In genomic region chrX:159829192-159829852, GRCm38 (mm10) we compare ENCODE assay signal across 9 mouse cellular contexts.
DNase-seq lines count a peak whose midpoint lies in the region; ATAC-seq and TF ChIP-seq lines count a peak whose summit lies in the region.
"Had no signal": no experiment of that assay in that cellular context is flagged by ENCODE, and none has a peak within 500 bp of the region (broad histone marks: within the 10 kb centered on the region; RNA-seq: fewer than 3 reads in every experiment).

No protein-coding gene starts in this region.

- no peak for TF ChIP-seq EP300 in heart, adult 2 months (IDR thresholded peaks at IDR 0.05; ENCODE audit: insufficient read depth, low read depth, low read length)

- intact Hi-C loops in heart, adult 2 months (cut with DNase I): no loop called here

- no peaks in the 10 kb centered on the region for H3K4me1 ChIP-seq in neural tube, embryonic 11.5 days (ENCODE audit: control insufficient read depth, insufficient read depth, low read length)
- H3K4me1 ChIP-seq in midbrain, embryonic 11.5 days (ENCODE audit: control insufficient read depth, insufficient read depth, low read length): no peaks in the 10 kb centered on the region; the same call in 1 of the 2 replicates
- H3K4me1 ChIP-seq in heart, adult 2 months (ENCODE audit: control insufficient read depth, insufficient read depth, low read length): no peaks in the 10 kb centered on the region
- H3K4me1 ChIP-seq: limb, embryonic 15.5 days had no signal

- no peak overlapping the region for H3K4me2 ChIP-seq in neural tube, embryonic 11.5 days (ENCODE audit: low read depth)
- H3K4me2 ChIP-seq in midbrain, embryonic 11.5 days: no peak overlapping the region
- H3K4me2 ChIP-seq: limb, embryonic 15.5 days had no signal

- 66% methylated on average over 6 of the region's 6 CpGs for WGBS in neural tube, embryonic 11.5 days
- WGBS in midbrain, embryonic 11.5 days: 62% methylated on average over 6 of the region's 6 CpGs
- WGBS in heart, adult 2 months: 75% methylated on average over 6 of the region's 6 CpGs

- H3K79me2 ChIP-seq in heart, adult 2 months (replicated peaks; ENCODE audit: control insufficient read depth, insufficient read depth, low read length): no peaks in the 10 kb centered on the region

- peak; percentile 10 for DNase-seq in neural tube, embryonic 11.5 days (ENCODE audit: low spot score)
- DNase-seq in neural tube, embryonic 10.5 days (ENCODE audit: extremely low spot score, low spot score): no peak
- DNase-seq in midbrain, embryonic 11.5 days (ENCODE audit: low spot score, missing footprints): no peak
- DNase-seq in telencephalon, adult 2 months (ENCODE audit: low read depth, low spot score): peak; percentile 65
- no peak for DNase-seq in lung, postnatal 4 days
- no peak for DNase-seq in heart, adult 2 months
- no peak for DNase-seq in heart, adult 8-10 months (ENCODE audit: low spot score)

- no peak overlapping the region for H3K27ac ChIP-seq in neural tube, embryonic 11.5 days (ENCODE audit: low read depth, low read length)
- H3K27ac ChIP-seq in midbrain, embryonic 11.5 days (ENCODE audit: low read depth, low read length): no peak overlapping the region
- H3K27ac ChIP-seq in heart, adult 2 months: no peak overlapping the region
- H3K27ac ChIP-seq: limb, embryonic 15.5 days had no signal

- TF ChIP-seq CTCF in heart, adult 2 months (IDR thresholded peaks at IDR 0.05): no peak

- H3K27me3 ChIP-seq in neural tube, embryonic 11.5 days (ENCODE audit: control insufficient read depth, insufficient read depth, low read length): no peaks in the 10 kb centered on the region
- peaks cover 3% of the 10 kb centered on the region for H3K27me3 ChIP-seq in midbrain, embryonic 11.5 days (ENCODE audit: control insufficient read depth, insufficient read depth, low read length)
- no peaks in the 10 kb centered on the region for H3K27me3 ChIP-seq in heart, adult 2 months (ENCODE audit: control insufficient read depth, insufficient read depth, low read length)

- H3K4me3 ChIP-seq in neural tube, embryonic 11.5 days (ENCODE audit: low read depth, low read length): no peak overlapping the region
- H3K4me3 ChIP-seq in midbrain, embryonic 11.5 days (ENCODE audit: low read depth, low read length): no peak overlapping the region
- no peak overlapping the region for H3K4me3 ChIP-seq in heart, adult 2 months
- H3K4me3 ChIP-seq: limb, embryonic 15.5 days had no signal

- TF ChIP-seq POLR2A in heart, adult 2 months (IDR thresholded peaks at IDR 0.05; ENCODE audit: insufficient read depth, low read depth, low read length): no peak

- no peaks in the 10 kb centered on the region for H3K36me3 ChIP-seq in neural tube, embryonic 11.5 days (ENCODE audit: control insufficient read depth, insufficient read depth, low read length)
- H3K36me3 ChIP-seq in midbrain, embryonic 11.5 days (ENCODE audit: control insufficient read depth, insufficient read depth, low read length): no peaks in the 10 kb centered on the region
- no peaks in the 10 kb centered on the region for H3K36me3 ChIP-seq in heart, adult 2 months (ENCODE audit: control insufficient read depth, insufficient read depth, low read length)
- H3K36me3 ChIP-seq: limb, embryonic 15.5 days had no signal

- no peak for ATAC-seq in neural tube, embryonic 11.5 days (ENCODE audit: insufficient read depth, low FRiP score, low TSS enrichment)
- ATAC-seq in granulocyte monocyte progenitor cell, adult 5-6 weeks (replicated peaks; ENCODE audit: poor library complexity, severe bottlenecking): peak; percentile 83
- ATAC-seq in midbrain, embryonic 11.5 days (ENCODE audit: low FRiP score): peak; percentile 76

- no peak overlapping the region for H3K9ac ChIP-seq in neural tube, embryonic 11.5 days (ENCODE audit: low read length)
- H3K9ac ChIP-seq in midbrain, embryonic 11.5 days (ENCODE audit: low read length): no peak overlapping the region
- no peak overlapping the region for H3K9ac ChIP-seq in heart, adult 2 months (ENCODE audit: low read depth, low read length)
- H3K9ac ChIP-seq: limb, embryonic 15.5 days had no signal

- H3K9me3 ChIP-seq in neural tube, embryonic 11.5 days (ENCODE audit: control insufficient read depth, low read length): no peaks in the 10 kb centered on the region
- no peaks in the 10 kb centered on the region for H3K9me3 ChIP-seq in midbrain, embryonic 11.5 days (ENCODE audit: control insufficient read depth, low read length)
- H3K9me3 ChIP-seq: limb, embryonic 15.5 days had no signal

Comparison
In these comparisons a context has a peak if more than half of its experiments do, and no peak if none do; other contexts are left out.
1. DNase-seq: peak in neural tube, embryonic 11.5 days (single experiment) and telencephalon, adult 2 months (single experiment); none in neural tube, embryonic 10.5 days (single experiment), midbrain, embryonic 11.5 days (single experiment), lung, postnatal 4 days (0 of 2), heart, adult 2 months (0 of 2) and heart, adult 8-10 months (single experiment).